Mouse (Mus musculus): ENCODE measurements at regions not wholly inside any gene's neighbourhood (a gene's known extent, or its start where the extent isn't known, plus 50 kb on each side); places are given as distances from the start of the nearest gene placed in this dataset.

DNA sequence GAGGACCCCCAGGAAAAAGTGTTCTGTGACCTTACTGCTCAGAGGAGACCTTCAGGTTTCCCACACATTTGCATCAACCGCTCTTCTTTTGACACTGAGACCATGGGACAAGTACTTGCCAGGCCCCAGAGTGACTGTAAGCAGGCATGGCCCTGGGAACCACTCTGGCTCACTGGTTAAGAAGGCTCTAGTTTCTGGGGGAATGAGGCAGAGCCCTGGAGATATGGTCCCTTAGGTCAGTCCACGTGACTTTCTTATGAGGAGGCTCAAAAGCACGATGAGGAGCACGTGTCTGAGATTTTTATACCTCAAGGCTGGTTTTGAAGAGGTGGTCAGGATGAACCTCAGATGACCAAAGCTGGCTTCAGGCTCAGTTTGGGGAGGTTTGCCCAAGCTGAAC lies 72.1 kb upstream of the Ppara start:
- Histone ChIP-seq H3K27ac (no peak overlapping the region), H3K9me3 (replicated peaks) (no peaks in the 10 kb centered on the region), H3K4me1 (peaks cover 8% of the 10 kb centered on the region), H3K36me3 (no peaks in the 10 kb centered on the region), H3K27me3 (peaks cover 83% of the 10 kb centered on the region), H3K4me2 (replicated peaks) (no peak overlapping the region), H3K4me3 (no peak overlapping the region), H3K9ac (no peak overlapping the region)
- 81% methylated on average over 4 of the region's 4 CpGs for WGBS
- no peak for ATAC-seq (ENCODE audit: low FRiP score)

DNA sequence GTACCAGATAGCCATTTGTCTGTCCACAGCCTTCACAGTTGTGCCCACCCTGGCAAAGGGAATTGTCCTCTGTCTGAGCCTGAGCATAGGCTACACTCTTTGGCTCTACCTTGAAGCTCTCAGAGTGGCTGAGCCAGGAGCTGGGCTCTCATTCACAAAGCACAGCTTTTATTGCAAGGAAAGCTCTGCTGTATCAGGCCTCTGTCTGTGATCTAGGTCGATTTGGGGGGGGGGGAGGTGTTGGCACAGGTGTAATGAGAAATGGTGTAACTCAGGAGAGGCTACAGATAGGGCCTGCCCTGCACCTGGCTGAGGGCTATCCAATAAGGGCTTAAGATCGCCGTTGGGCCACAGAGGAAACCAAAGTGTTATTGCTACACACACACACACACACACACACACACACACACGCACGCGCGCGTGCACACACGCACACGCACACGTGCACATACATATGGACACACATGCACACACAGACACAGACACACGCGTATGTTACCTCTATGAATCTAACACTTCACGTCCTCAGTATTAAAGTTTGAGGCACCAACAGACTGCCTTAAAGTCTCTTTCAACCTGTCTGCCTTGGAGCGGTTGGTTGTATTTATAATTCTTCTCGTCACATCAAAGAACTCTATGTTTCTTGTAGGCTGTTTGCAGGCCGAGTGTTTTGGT lies 70.9 kb upstream of the Ppara start:
- 91% methylated on average over 17 of the region's 17 CpGs for WGBS
- H3K27me3 ChIP-seq: peaks cover 80% of the 10 kb centered on the region
- no peaks in the 10 kb centered on the region for H3K36me3 ChIP-seq
- no peak overlapping the region for H3K4me3 ChIP-seq
- no peak for ATAC-seq (ENCODE audit: low FRiP score)
- H3K4me1 ChIP-seq: peaks cover 10% of the 10 kb centered on the region
- H3K4me2 ChIP-seq (replicated peaks): no peak overlapping the region
- H3K9ac ChIP-seq: no peak overlapping the region
- no peak overlapping the region for H3K27ac ChIP-seq
- no peaks in the 10 kb centered on the region for H3K9me3 ChIP-seq (replicated peaks)

DNA sequence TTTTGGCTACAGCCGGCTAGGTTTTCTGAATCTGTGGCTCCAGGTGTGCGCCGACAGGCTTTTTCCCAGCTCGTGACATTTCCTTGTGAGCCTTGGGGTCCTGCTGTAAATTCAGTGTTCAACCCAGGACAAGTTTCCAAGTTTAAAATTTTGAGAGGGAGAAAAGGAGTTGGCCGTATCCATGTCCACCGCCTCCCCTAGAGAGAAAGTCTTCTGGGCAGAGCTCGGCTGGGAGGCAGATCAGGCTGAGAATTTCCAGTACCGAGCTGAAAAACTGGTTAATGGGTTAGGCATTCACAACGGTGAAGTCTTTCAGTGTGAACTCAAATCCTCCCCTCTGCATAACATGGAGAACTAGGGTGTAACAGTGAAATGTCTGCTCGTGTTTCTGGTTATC lies 70.4 kb upstream of the Ppara start:
- no peaks in the 10 kb centered on the region for H3K9me3 ChIP-seq (replicated peaks)
- no peak overlapping the region for H3K4me3 ChIP-seq
- peaks cover 81% of the 10 kb centered on the region for H3K27me3 ChIP-seq
- H3K27ac ChIP-seq: no peak overlapping the region
- no peaks in the 10 kb centered on the region for H3K36me3 ChIP-seq
- H3K4me1 ChIP-seq: peaks cover 15% of the 10 kb centered on the region
- 82% methylated on average over 10 of the region's 10 CpGs for WGBS
- H3K4me2 ChIP-seq (replicated peaks): no peak overlapping the region
- no peak for ATAC-seq (ENCODE audit: low FRiP score)
- H3K9ac ChIP-seq: no peak overlapping the region

DNA sequence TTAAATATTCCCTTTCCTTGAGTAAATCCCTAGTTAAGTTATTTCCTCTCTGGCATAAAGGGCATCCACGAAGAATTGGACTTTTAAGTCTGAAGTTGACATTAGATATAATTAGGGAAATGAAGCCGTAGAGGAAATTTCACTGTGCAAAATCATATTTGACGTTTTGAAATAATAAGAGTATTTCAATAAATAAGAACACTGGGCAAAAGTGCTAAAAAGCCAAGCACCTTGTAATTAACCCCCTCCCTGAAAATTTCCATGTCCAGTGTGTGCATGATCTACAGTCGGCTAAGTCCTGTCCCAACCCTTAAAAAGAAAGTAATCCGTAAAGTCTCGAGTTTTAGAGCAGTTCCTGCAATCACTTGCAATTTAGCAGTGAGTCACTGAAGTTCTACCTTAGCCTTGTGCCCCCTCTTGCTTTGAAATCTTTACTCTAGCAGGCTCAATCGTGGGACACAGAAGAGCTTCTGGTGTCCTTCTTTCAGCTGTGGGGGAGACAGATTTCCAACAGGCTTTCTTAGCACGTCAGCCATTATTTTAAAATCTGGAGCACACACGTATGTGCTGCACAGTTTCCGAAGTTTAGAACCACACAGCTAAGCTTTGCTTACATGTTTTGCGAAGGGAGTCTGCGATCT lies 69.5 kb upstream of the Ppara start:
- H3K9ac ChIP-seq: no peak overlapping the region
- H3K9me3 ChIP-seq (replicated peaks): no peaks in the 10 kb centered on the region
- H3K27ac ChIP-seq: no peak overlapping the region
- H3K4me1 ChIP-seq: peaks cover 23% of the 10 kb centered on the region
- no peaks in the 10 kb centered on the region for H3K36me3 ChIP-seq
- no peak overlapping the region for H3K4me2 ChIP-seq (replicated peaks)
- peaks cover 82% of the 10 kb centered on the region for H3K27me3 ChIP-seq
- 80% methylated on average over 12 of the region's 12 CpGs for WGBS
- no peak for ATAC-seq (ENCODE audit: low FRiP score)
- H3K4me3 ChIP-seq: no peak overlapping the region

DNA sequence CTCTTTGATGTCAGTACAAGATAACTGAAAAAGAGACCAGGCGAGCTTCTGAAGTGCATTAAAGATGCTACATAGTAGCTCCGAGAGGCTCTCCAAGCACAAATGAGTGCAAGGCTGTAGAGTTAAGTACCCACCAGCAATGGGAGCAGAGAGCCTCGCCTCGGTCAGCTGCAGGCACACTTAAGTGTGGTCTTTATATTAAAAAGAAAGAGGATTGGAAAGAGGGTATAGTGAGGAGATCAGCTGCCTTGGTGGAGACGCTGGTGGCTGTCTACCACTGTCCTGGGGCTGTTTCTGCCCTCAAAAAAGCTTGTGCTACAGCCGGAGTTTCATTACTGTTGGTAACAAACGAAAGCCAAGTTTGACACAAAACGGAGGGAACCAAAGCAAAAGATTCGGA lies 68.3 kb upstream of the Ppara start:
- no peak overlapping the region for H3K4me3 ChIP-seq
- H3K9me3 ChIP-seq (replicated peaks): no peaks in the 10 kb centered on the region
- no peaks in the 10 kb centered on the region for H3K36me3 ChIP-seq
- H3K9ac ChIP-seq: no peak overlapping the region
- H3K27me3 ChIP-seq: peaks cover 78% of the 10 kb centered on the region
- H3K27ac ChIP-seq: no peak overlapping the region
- H3K4me2 ChIP-seq (replicated peaks): no peak overlapping the region
- H3K4me1 ChIP-seq: peaks cover 19% of the 10 kb centered on the region
- ATAC-seq (ENCODE audit: low FRiP score): no peak
- WGBS: 77% methylated on average over 9 of the region's 9 CpGs

DNA sequence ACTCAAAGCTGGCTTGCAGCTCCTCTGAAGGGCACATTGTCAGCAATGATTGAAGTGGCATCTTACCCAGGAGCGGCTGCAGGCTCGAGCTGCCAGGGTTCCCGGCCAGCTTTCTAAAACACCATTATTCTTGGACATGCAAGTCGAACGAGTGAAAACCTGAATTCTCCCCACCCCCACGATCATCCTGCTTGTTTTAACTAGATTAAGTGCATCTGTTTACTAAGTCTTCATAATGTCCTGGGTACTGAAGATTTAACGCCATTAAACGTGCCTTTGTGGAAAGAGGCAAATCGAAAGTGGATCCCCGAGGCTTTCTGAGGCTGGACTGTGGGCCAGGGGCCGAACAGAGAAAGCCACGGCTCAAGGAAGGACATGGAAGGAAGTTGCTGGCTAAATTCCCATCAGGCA lies 67.4 kb upstream of the Ppara start:
- Histone ChIP-seq H3K9me3 (replicated peaks) (no peaks in the 10 kb centered on the region), H3K27me3 (peaks cover 77% of the 10 kb centered on the region), H3K4me2 (replicated peaks) (no peak overlapping the region; the same call in 1 of the 2 replicates), H3K27ac (no peak overlapping the region; the same call in 1 of the 2 replicates), H3K36me3 (no peaks in the 10 kb centered on the region), H3K9ac (no peak overlapping the region), H3K4me1 (peaks cover 19% of the 10 kb centered on the region), H3K4me3 (no peak overlapping the region)
- WGBS: 43% methylated on average over 12 of the region's 12 CpGs
- no peak for ATAC-seq (ENCODE audit: low FRiP score)

DNA sequence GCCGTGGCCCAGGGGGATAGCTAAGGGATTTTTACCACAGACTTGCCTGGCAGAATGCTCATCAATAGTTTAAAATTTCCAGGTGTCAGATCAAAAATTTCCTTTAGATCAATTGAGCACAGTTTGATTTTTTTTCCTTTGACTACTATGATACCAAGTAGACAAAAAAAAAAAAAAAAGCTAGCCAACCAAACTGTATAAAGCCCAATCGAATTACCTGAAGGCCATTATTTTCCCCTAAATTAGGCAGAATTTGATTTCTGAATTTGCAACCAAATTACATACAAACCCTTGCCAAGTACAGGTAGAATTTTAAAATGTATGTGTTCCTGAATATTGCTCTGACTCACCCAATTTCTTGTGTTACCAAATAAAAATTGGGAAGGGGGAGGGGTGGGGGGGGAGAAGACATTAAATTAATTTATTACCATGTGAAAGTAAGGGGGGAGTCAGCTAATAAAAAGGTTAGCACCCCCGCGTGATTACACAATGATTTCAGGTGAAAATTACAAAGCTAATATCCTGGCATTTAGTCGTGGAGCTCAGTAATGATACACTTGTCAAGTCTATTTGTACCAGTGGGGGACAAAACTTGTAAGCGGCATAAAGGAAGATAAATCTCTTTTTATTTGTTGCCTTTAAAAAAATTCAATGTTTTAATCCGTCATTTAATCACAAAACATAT lies 66.7 kb upstream of the Ppara start:
- H3K4me2 ChIP-seq (replicated peaks): no peak overlapping the region

DNA sequence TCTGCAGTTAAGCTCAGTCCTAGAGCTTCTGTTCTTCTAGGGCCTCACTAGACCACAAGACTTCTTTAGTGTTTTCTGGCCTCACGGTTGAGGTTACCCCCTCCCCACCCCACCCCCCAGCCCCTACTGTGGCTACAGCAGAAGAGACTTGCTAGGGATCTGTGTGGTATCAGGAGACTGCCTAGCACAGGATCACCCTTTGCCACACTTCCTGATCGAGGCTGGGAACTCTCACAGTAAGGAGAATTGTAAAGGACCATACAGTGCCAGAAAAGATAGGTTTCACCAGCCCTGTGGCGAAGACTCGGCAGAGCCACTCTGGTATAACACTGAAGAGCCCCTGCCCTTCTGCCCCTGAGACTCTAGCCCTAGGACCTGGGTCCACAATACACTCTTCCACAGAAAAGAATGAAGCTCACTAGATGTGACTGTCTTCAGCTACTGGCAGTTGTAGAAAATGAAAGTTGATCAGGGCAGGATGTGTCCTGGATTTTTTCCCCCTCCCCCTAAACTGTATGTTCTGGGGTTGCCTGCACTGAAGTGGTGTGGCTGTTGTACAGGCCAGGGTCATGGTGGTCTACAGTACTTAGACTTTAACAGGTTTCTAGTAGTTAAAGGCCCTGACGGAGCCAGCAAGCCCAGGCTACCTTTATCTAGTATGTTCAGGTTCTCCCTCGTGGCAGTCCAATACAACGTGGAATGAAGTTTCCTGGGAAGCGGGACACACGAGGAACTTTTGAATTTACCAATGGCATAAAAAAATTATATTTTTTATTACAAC lies 65.7 kb upstream of the Ppara start:
- no peak for ATAC-seq (ENCODE audit: low FRiP score)
- peak overlapping the region; percentile 96 for H3K27ac ChIP-seq
- H3K9ac ChIP-seq: peak overlapping the region; percentile 35; the same call in 1 of the 2 replicates
- H3K27me3 ChIP-seq: peaks cover 75% of the 10 kb centered on the region
- 0 out of 2 replicates have a peak overlapping the region, but pooled peaks have one; percentile 71 for H3K4me3 ChIP-seq
- 71% methylated on average over 9 of the region's 9 CpGs for WGBS
- H3K9me3 ChIP-seq (replicated peaks): no peaks in the 10 kb centered on the region
- H3K4me1 ChIP-seq: peaks cover 28% of the 10 kb centered on the region
- peak overlapping the region; percentile 79; the same call in 1 of the 2 replicates for H3K4me2 ChIP-seq (replicated peaks)
- H3K36me3 ChIP-seq: 0 out of 2 replicates have a peak, but pooled peaks cover under 1% of the 10 kb centered on the region

More for the DNA sequence above, 66.7 kb upstream of the Ppara start:
- WGBS: 87% methylated on average over 7 of the region's 7 CpGs
- H3K36me3 ChIP-seq: no peaks in the 10 kb centered on the region
- H3K9ac ChIP-seq: no peak overlapping the region
- no peak overlapping the region for H3K27ac ChIP-seq
- no peak for ATAC-seq (ENCODE audit: low FRiP score)
- H3K4me1 ChIP-seq: peaks cover 21% of the 10 kb centered on the region
- peaks cover 77% of the 10 kb centered on the region for H3K27me3 ChIP-seq
- no peaks in the 10 kb centered on the region for H3K9me3 ChIP-seq (replicated peaks)
- H3K4me3 ChIP-seq: no peak overlapping the region

DNA sequence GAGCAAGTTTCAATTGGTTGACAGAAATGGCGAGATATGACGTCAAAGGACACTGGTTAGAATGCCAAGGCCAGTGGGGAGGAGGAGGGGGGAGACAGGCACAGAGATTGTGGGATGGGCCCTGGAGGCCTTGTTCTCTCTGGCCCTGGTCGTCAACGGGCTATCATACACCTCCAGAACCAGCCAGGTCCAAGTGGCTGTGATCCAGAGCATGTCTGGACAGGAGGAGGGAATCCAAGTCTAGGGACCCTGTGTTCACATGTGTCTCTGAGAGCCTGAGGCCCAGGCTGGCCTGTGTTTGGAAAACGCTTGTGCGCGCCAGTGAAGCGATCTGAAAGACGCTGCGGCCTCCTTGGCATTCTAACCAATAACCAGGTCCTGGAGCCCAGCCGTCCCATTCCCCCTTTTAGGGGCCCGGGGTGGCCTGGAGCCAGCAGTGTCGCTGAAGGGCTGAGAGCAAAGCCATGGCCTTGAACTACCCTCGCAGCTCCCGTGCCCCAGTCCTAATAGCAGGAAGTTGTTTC lies 65.1 kb upstream of the Ppara start:
- H3K36me3 ChIP-seq: 0 out of 2 replicates have a peak, but pooled peaks cover 3% of the 10 kb centered on the region
- 20% methylated on average over 15 of the region's 15 CpGs for WGBS
- H3K9ac ChIP-seq: peak overlapping the region; percentile 88
- peak overlapping the region; percentile 79 for H3K4me2 ChIP-seq (replicated peaks)
- ATAC-seq (ENCODE audit: low FRiP score): no peak; the same call in 1 of the 2 replicates
- H3K27me3 ChIP-seq: peaks cover 76% of the 10 kb centered on the region
- H3K27ac ChIP-seq: peak overlapping the region; percentile 96
- peaks cover 34% of the 10 kb centered on the region for H3K4me1 ChIP-seq
- H3K9me3 ChIP-seq (replicated peaks): no peaks in the 10 kb centered on the region
- H3K4me3 ChIP-seq: peak overlapping the region; percentile 71

DNA sequence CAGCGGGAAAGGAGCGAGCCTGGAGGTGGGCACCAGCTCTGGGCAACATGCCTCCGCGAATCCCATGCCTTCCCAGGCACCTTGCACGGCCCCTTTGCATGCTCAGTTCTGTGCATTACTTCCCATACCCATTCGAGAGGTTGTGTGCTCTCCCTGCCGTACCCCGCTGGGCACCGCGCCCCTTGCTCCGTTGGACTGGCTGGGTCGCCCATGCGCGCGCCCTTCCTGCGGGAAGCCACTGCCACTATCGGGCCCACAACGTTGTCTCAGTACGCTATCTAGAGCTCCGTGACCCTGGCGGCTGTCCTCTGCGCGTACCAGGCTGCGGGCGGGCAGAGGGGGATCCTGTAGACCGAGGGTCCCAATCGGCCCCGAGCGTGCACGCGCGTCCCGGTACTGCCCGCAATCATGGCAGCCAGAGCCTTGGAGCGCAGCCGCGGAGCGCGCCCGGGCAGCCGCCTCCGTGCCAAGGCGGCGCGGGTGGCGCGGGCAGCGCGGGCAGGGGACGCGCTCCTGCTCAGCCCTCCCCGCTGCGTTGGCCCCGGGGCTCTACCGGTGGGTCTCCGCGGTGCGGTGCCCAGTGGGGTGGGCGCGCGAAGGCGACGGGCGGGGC lies 64.5 kb upstream of the Ppara start:
- H3K4me3 ChIP-seq: peak overlapping the region; percentile 71
- peak overlapping the region; percentile 96 for H3K27ac ChIP-seq
- no peaks in the 10 kb centered on the region for H3K9me3 ChIP-seq (replicated peaks)
- peaks cover 34% of the 10 kb centered on the region for H3K4me1 ChIP-seq
- WGBS: 1% methylated on average over 56 of the region's 64 CpGs
- H3K9ac ChIP-seq: peak overlapping the region; percentile 88
- 0 out of 2 replicates have a peak, but pooled peaks cover 3% of the 10 kb centered on the region for H3K36me3 ChIP-seq
- H3K27me3 ChIP-seq: peaks cover 78% of the 10 kb centered on the region
- peak overlapping the region; percentile 79 for H3K4me2 ChIP-seq (replicated peaks)
- ATAC-seq (ENCODE audit: low FRiP score): peak; percentile 80

All from hindbrain, embryonic 12.5 days (tissue).